ENCODE assay signal across 18 mouse cellular contexts in genomic region chr17:65927077-65927476, GRCm38 (mm10). TPM values are rescaled to one million over a fixed set of nuclear protein-coding genes. Genes with fewer than 3 reads are reported as not detected.
DNase-seq lines count a peak whose midpoint lies in the region; ATAC-seq and TF ChIP-seq lines count a peak whose summit lies in the region.
"Had no signal": no experiment of that assay in that cellular context is flagged by ENCODE, and none has a peak within 500 bp of the region (broad histone marks: within the 10 kb centered on the region; RNA-seq: fewer than 3 reads in every experiment).

No protein-coding gene starts in this region.

- H3K4me1 ChIP-seq in forebrain, postnatal 0 days (ENCODE audit: insufficient read depth): peaks cover 5% of the 10 kb centered on the region; the same call in 1 of the 2 replicates
- H3K4me1 ChIP-seq in forebrain, embryonic 13.5 days: peaks cover 17% of the 10 kb centered on the region
- no peaks in the 10 kb centered on the region for H3K4me1 ChIP-seq in midbrain, postnatal 0 days (ENCODE audit: insufficient read depth, low read length)
- peaks cover 12% of the 10 kb centered on the region for H3K4me1 ChIP-seq in midbrain, embryonic 10.5 days

- WGBS in forebrain, postnatal 0 days: 41% methylated on average over 4 of the region's 4 CpGs
- WGBS in forebrain, embryonic 13.5 days: 55% methylated on average over 4 of the region's 4 CpGs
- WGBS in midbrain, postnatal 0 days: 72% methylated on average over 4 of the region's 4 CpGs
- 86% methylated on average over 4 of the region's 4 CpGs for WGBS in midbrain, embryonic 10.5 days

- no peak overlapping the region for H3K27ac ChIP-seq in forebrain, postnatal 0 days (ENCODE audit: low read depth, low read length)
- no peak overlapping the region for H3K27ac ChIP-seq in forebrain, embryonic 13.5 days
- no peak overlapping the region for H3K27ac ChIP-seq in midbrain, postnatal 0 days (ENCODE audit: low read depth, low read length)
- H3K27ac ChIP-seq in midbrain, embryonic 10.5 days (replicated peaks): no peak overlapping the region
- H3K27ac ChIP-seq: forebrain, embryonic 12.5 days; hindbrain, embryonic 10.5 days; liver, embryonic 14.5 days had no signal

- H3K4me3 ChIP-seq in forebrain, postnatal 0 days (ENCODE audit: low read depth, low read length): no peak overlapping the region
- no peak overlapping the region for H3K4me3 ChIP-seq in forebrain, embryonic 13.5 days
- H3K4me3 ChIP-seq in midbrain, postnatal 0 days (ENCODE audit: low read depth, low read length): no peak overlapping the region
- no peak overlapping the region for H3K4me3 ChIP-seq in midbrain, embryonic 10.5 days
- H3K4me3 ChIP-seq: forebrain, embryonic 12.5 days; hindbrain, embryonic 10.5 days; myocyte had no signal

- peak; percentile 22 for DNase-seq in forebrain, postnatal 0 days
- DNase-seq in midbrain, postnatal 0 days (ENCODE audit: low spot score): peak; percentile 43
- no peak for DNase-seq in midbrain, embryonic 10.5 days (ENCODE audit: low spot score)
- DNase-seq in layer of hippocampus, adult 8-10 months (ENCODE audit: low spot score in 2 of 2): peak; percentile 47 to 58
- DNase-seq in right cerebral cortex, postnatal 4 days: peak; percentile 70
- DNase-seq in spleen, postnatal 14 days (ENCODE audit: low spot score in 2 of 2): no peak
- DNase-seq: adrenal gland, postnatal 25 days; cerebellum, adult 2 months; gastrocnemius, postnatal 36 days; kidney, adult 8-10 months; kidney, postnatal 14 days; midbrain, embryonic 14.5 days; thymus, postnatal 4 days had no signal

- H3K27me3 ChIP-seq in forebrain, postnatal 0 days (ENCODE audit: insufficient read depth, low read length): no peaks in the 10 kb centered on the region
- no peaks in the 10 kb centered on the region for H3K27me3 ChIP-seq in forebrain, embryonic 13.5 days
- H3K27me3 ChIP-seq in midbrain, postnatal 0 days (ENCODE audit: insufficient read depth, low read length): no peaks in the 10 kb centered on the region
- H3K27me3 ChIP-seq in midbrain, embryonic 10.5 days (ENCODE audit: low read depth, poor library complexity, severe bottlenecking): no peaks in the 10 kb centered on the region
- H3K27me3 ChIP-seq: forebrain, embryonic 12.5 days had no signal

- H3K4me2 ChIP-seq in forebrain, postnatal 0 days (ENCODE audit: low read depth): no peak overlapping the region
- H3K4me2 ChIP-seq in forebrain, embryonic 13.5 days: no peak overlapping the region
- H3K4me2 ChIP-seq in midbrain, postnatal 0 days (ENCODE audit: low read depth, low read length, poor library complexity, severe bottlenecking): no peak overlapping the region
- H3K4me2 ChIP-seq: forebrain, embryonic 12.5 days had no signal

- ATAC-seq in forebrain, postnatal 0 days: no peak
- no peak for ATAC-seq in forebrain, embryonic 13.5 days
- ATAC-seq in midbrain, postnatal 0 days (ENCODE audit: low FRiP score): no peak

- no peak overlapping the region for H3K9ac ChIP-seq in forebrain, postnatal 0 days
- H3K9ac ChIP-seq in forebrain, embryonic 13.5 days: no peak overlapping the region
- no peak overlapping the region for H3K9ac ChIP-seq in midbrain, postnatal 0 days (replicated peaks; ENCODE audit: low read length, poor library complexity, severe bottlenecking)
- H3K9ac ChIP-seq: forebrain, embryonic 12.5 days; liver, embryonic 14.5 days had no signal

- H3K36me3 ChIP-seq in forebrain, postnatal 0 days (ENCODE audit: insufficient read depth): peaks cover 50% of the 10 kb centered on the region
- peaks cover 73% of the 10 kb centered on the region for H3K36me3 ChIP-seq in forebrain, embryonic 13.5 days (ENCODE audit: poor library complexity, severe bottlenecking)
- H3K36me3 ChIP-seq in midbrain, postnatal 0 days (ENCODE audit: insufficient read depth, low read length): peaks cover 44% of the 10 kb centered on the region
- peaks cover 69% of the 10 kb centered on the region for H3K36me3 ChIP-seq in midbrain, embryonic 10.5 days

- TF ChIP-seq CTCF in forebrain, postnatal 0 days (IDR thresholded peaks at IDR 0.05; ENCODE audit: low read depth): no peak
- no peak for TF ChIP-seq CTCF in midbrain, postnatal 0 days (IDR thresholded peaks at IDR 0.05)

- no peaks in the 10 kb centered on the region for H3K9me3 ChIP-seq in forebrain, postnatal 0 days (ENCODE audit: low read length)
- no peaks in the 10 kb centered on the region for H3K9me3 ChIP-seq in forebrain, embryonic 13.5 days (replicated peaks)
- H3K9me3 ChIP-seq in midbrain, postnatal 0 days (ENCODE audit: low read length): no peaks in the 10 kb centered on the region
- no peaks in the 10 kb centered on the region for H3K9me3 ChIP-seq in midbrain, embryonic 10.5 days (replicated peaks)
- H3K9me3 ChIP-seq: forebrain, embryonic 12.5 days; hindbrain, embryonic 10.5 days had no signal

RNA-seq across cellular contexts. Expression of gene Twsg1, which starts 23.9 kb away (rescaled TPM):
- total RNA-seq in forebrain, postnatal 0 days (2014; rRNA removed): 42.1 and 50.2 TPM in 2 replicates
- 38.1 and 46.1 TPM in 2 replicates for polyA plus RNA-seq in forebrain, postnatal 0 days (2015; fragmentation: Nextera tagmentation; extraction: Ambion mirVana)
- 75.2 and 84.1 TPM in 2 replicates for polyA plus RNA-seq in forebrain, embryonic 13.5 days (2015; fragmentation: Nextera tagmentation; extraction: Ambion mirVana)
- 45.3 and 47.4 TPM in 2 replicates for total RNA-seq in midbrain, postnatal 0 days (2014; rRNA removed)
- polyA plus RNA-seq in midbrain, postnatal 0 days (2015; fragmentation: Nextera tagmentation; extraction: Ambion mirVana): 38.4 and 42.2 TPM in 2 replicates
- polyA plus RNA-seq in midbrain, embryonic 10.5 days (2016; fragmentation: Nextera tagmentation; extraction: Ambion mirVana): 83.0 and 92.7 TPM in 2 replicates
- total RNA-seq in layer of hippocampus, adult 8-10 months (2022): 10 to 100 TPM; 28.9 to 40.8 (median 31.2) TPM

RNA-seq across cellular contexts. Expression of gene Ralbp1, which starts 41.5 kb away (rescaled TPM):
- 39.9 and 40.7 TPM in 2 replicates for total RNA-seq in forebrain, postnatal 0 days (2014; rRNA removed)
- 34.4 and 47.7 TPM in 2 replicates for polyA plus RNA-seq in forebrain, postnatal 0 days (2015; fragmentation: Nextera tagmentation; extraction: Ambion mirVana)
- polyA plus RNA-seq in forebrain, embryonic 13.5 days (2015; fragmentation: Nextera tagmentation; extraction: Ambion mirVana): 56.9 and 58.4 TPM in 2 replicates
- total RNA-seq in midbrain, postnatal 0 days (2014; rRNA removed): 32.9 and 42.0 TPM in 2 replicates
- 50.0 and 55.8 TPM in 2 replicates for polyA plus RNA-seq in midbrain, postnatal 0 days (2015; fragmentation: Nextera tagmentation; extraction: Ambion mirVana)
- 49.3 and 51.6 TPM in 2 replicates for polyA plus RNA-seq in midbrain, embryonic 10.5 days (2016; fragmentation: Nextera tagmentation; extraction: Ambion mirVana)
- total RNA-seq in layer of hippocampus, adult 8-10 months (2022): 10 to 100 TPM; 52.9 to 66.9 (median 57.4) TPM

Comparison
In these comparisons a context has a peak if more than half of its experiments do, and no peak if none do; other contexts are left out.
1. DNase-seq: peak in forebrain, postnatal 0 days (single experiment), midbrain, postnatal 0 days (single experiment), layer of hippocampus, adult 8-10 months (2 of 2) and right cerebral cortex, postnatal 4 days (single experiment); none in midbrain, embryonic 10.5 days (single experiment) and spleen, postnatal 14 days (0 of 2).